Mouse (Mus musculus) hindbrain, postnatal 0 days (tissue): ENCODE data around the gene Nbea. TPM values are rescaled to one million over a fixed set of nuclear protein-coding genes. Genes with fewer than 3 reads are reported as not detected.

Experiments used
- ATAC-seq: fragments of 200-750 bp; cut with Nextera tagmentation; 2 replicates; pipeline ENCODE4 v1.8.0; 2017; ENCODE audit warnings: mild to moderate bottlenecking, moderate TSS enrichment, moderate library complexity
- DNase-seq: peaks from one replicate; pipeline ENCODE4 v3.0.0-alpha.2; 2015; ENCODE audit warnings: low spot score
- H3K27ac ChIP-seq: fragments of 300-500 bp; sonication (generic); 2 replicates; pipeline ENCODE4 v1.5.1; 2014; ENCODE audit warnings: mild to moderate bottlenecking
- H3K27me3 ChIP-seq: fragments of 300-500 bp; sonication (generic); 2 replicates; pipeline ENCODE4 v1.6.1; 2014; ENCODE audit warnings: low read length, mixed read lengths; ENCODE audit not compliant: insufficient read depth
- H3K36me3 ChIP-seq: fragments of 300-500 bp; sonication (generic); 2 replicates; pipeline ENCODE4 v1.6.1; 2014; ENCODE audit warnings: low read length, mixed read lengths; ENCODE audit not compliant: insufficient read depth
- H3K4me1 ChIP-seq: fragments of 300-500 bp; sonication (generic); 2 replicates; pipeline ENCODE4 v1.6.1; 2014; ENCODE audit warnings: antibody characterized with exemption, low read length, mixed read lengths; ENCODE audit not compliant: insufficient read depth
- H3K4me2 ChIP-seq: fragments of 300-500 bp; sonication (generic); 2 replicates; pipeline ENCODE4 v1.6.1; 2014; ENCODE audit warnings: low read depth, mild to moderate bottlenecking, low read length, moderate library complexity, mixed read lengths
- H3K4me3 ChIP-seq: fragments of 300-500 bp; sonication (generic); 2 replicates; pipeline ENCODE4 v1.5.1; 2014; ENCODE audit warnings: low read length
- H3K9ac ChIP-seq: fragments of 300-500 bp; sonication (generic); replicated peaks from 2 replicates; pipeline ENCODE4 v1.6.1; 2014; ENCODE audit warnings: mild to moderate bottlenecking, low read length, moderate library complexity, mixed read lengths
- H3K9me3 ChIP-seq: fragments of 300-500 bp; sonication (generic); 2 replicates; pipeline ENCODE4 v1.6.1; 2016; ENCODE audit warnings: low read length, mixed read lengths
- CTCF ChIP-seq: IDR thresholded peaks from 2 replicates; pipeline ENCODE4 v1.5.1; 2016; ENCODE audit warnings: antibody characterized with exemption, control low read depth, low read depth
- WGBS: fragments of 180-500 bp; shearing (Covaris S2); extraction: QIAGEN DNeasy Blood & Tissue Kit; methylation state at CpG from one replicate; pipeline ENCODE4 v1.1.7; 2014; 5-methylcytosine and 5-hydroxymethylcytosine counted together
- polyA plus RNA-seq: library from polyadenylated mRNA; unstranded; fragments of >200 nt; fragmentation: Nextera tagmentation; extraction: Ambion mirVana; gene quantifications from 2 replicates; pipeline ENCODE4 v1.2.1, GENCODE M21; 2015
- total RNA-seq: library from RNA; depleted of rRNA; stranded (reverse); fragments of >200 nt; gene quantifications from 2 replicates; pipeline ENCODE4 v1.2.3, GENCODE M21; 2014

Nbea gene
- total and polyA plus RNA-seq, 2 experiments from 2014 or later: 53.4 to 190 TPM

DNA sequence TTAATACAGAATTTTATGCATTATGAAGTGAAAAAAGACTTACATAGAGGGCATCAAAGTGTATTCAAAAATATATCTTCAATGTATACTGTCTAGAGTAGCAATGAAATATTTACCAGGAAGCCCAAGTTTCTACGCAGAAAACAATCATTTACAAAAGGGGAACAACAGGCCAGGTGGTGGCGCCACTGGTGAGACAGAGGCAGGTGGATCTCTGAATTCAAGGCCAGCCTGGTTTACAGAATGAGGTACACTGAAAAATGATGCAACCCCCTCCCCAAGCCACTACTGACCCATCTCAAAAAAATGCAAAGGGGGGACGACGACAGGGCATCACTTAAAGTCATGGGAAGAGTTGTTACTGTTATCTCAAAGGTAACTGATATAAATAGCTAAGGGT, 430.9 kb downstream of the Nbea start:
- WGBS: 87% methylated on average over 4 of the region's 4 CpGs
- peak; percentile 39 for TF ChIP-seq CTCF
- no peak overlapping the region for H3K27ac ChIP-seq
- no peaks in the 10 kb centered on the region for H3K27me3 ChIP-seq
- no peak overlapping the region for H3K4me2 ChIP-seq
- peaks cover 21% of the 10 kb centered on the region for H3K4me1 ChIP-seq
- DNase-seq (no peak), ATAC-seq (no peak)
- no peak overlapping the region for H3K4me3 ChIP-seq
- H3K36me3 ChIP-seq: no peaks in the 10 kb centered on the region
- H3K9me3 ChIP-seq: no peaks in the 10 kb centered on the region
- no peak overlapping the region for H3K9ac ChIP-seq

DNA sequence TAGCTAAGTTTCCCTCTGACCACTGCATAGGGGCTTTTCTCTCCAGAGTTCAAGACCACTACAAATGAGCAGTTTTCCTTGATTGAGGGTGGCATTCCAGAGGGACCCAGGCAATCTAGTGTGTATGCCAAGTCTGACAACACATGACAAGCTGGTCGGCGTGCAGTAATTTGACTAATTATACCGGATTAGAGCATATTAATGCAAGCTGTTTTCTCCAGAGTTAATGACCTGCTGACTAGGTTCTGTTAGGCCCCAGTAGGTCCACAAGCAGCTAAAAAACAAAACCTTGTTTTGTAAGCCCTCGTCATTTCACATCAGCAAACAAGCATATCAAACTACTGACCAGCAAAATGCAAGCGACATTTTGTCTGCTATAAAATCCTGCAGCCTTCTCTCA, 432.1 kb downstream of the Nbea start:
- H3K4me3 ChIP-seq: no peak overlapping the region
- no peaks in the 10 kb centered on the region for H3K9me3 ChIP-seq
- DNase-seq (peak; percentile 78), ATAC-seq (peak; percentile 78)
- H3K27me3 ChIP-seq: no peaks in the 10 kb centered on the region
- peak overlapping the region; percentile 74 for H3K27ac ChIP-seq
- H3K4me1 ChIP-seq: peaks cover 13% of the 10 kb centered on the region
- no peaks in the 10 kb centered on the region for H3K36me3 ChIP-seq
- TF ChIP-seq CTCF: no peak
- H3K9ac ChIP-seq: 0 out of 2 replicates have a peak overlapping the region, but pooled peaks have one; percentile 24
- no peak overlapping the region for H3K4me2 ChIP-seq
- 25% methylated on average over 5 of the region's 5 CpGs for WGBS

DNA sequence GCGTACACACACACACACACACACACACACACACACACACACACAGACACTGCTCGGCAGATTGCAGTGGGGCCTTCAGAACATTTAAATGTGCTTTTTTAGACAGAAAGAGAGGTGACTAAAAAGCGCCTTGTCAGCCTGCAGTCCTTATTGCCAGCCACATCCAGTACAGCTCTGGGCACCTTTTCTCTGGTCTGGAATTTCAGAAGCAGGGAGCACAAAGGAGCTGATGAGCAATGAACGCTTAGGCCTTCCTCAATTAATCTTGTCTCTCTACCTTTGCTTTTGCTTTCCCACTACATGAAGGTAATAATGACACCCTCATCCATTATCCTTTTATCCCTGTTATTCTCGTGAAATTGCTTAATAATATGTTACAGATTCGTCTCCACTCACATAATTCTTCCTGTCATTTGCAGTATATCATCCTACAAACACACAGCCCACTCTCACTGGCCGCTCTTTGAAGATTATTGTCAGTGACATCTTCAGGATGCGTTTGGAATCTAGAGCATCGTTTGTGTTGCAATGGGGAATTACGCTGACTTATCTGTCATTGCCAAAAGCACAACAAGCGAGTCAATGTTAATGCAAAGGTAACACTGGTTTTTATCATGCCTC, 432.9 kb downstream of the Nbea start:
- DNase-seq (peak; percentile 59), ATAC-seq (peak; percentile 57)
- Histone ChIP-seq H3K4me2 (no peak overlapping the region), H3K9ac (0 out of 2 replicates have a peak overlapping the region, but pooled peaks have one; percentile 5), H3K4me1 (peaks cover 6% of the 10 kb centered on the region; the same call in 1 of the 2 replicates), H3K27ac (peak overlapping the region; percentile 74), H3K4me3 (no peak overlapping the region), H3K36me3 (no peaks in the 10 kb centered on the region), H3K27me3 (no peaks in the 10 kb centered on the region), H3K9me3 (no peaks in the 10 kb centered on the region)
- WGBS: 39% methylated on average over 11 of the region's 11 CpGs
- no peak for TF ChIP-seq CTCF

DNA sequence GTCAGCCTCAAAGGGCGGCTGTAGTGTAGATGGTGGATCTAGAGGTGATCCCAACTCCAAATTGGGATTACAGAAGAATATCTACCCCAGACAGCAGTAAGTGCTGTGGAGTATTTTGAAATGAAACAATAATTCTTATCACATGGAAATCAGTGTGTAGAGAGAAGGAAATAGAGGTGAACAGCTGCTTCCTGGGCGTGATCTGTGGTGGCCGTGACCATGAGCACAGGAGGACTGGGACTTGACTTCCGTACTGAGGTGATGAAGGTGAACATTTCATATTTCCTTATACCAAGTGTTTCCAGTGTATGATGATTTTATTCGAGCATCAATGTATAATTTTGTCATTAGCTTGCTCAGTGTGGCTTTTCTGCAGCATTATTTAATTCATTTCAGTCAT, 439.6 kb downstream of the Nbea start:
- no peak for DNase-seq
- no peak for TF ChIP-seq CTCF
- no peak for ATAC-seq
- Histone ChIP-seq H3K4me2 (no peak overlapping the region), H3K4me3 (no peak overlapping the region), H3K27ac (peak overlapping the region; percentile 17; the same call in 1 of the 2 replicates), H3K9ac (no peak overlapping the region), H3K36me3 (no peaks in the 10 kb centered on the region), H3K4me1 (peaks cover 8% of the 10 kb centered on the region), H3K9me3 (no peaks in the 10 kb centered on the region), H3K27me3 (no peaks in the 10 kb centered on the region)
- WGBS: 74% methylated on average over 5 of the region's 5 CpGs

- Histone ChIP-seq H3K9ac (no peak overlapping the region), H3K4me2 (no peak overlapping the region), H3K27me3 (no peaks in the 10 kb centered on the region), H3K4me3 (no peak overlapping the region), H3K9me3 (no peaks in the 10 kb centered on the region), H3K36me3 (no peaks in the 10 kb centered on the region), H3K4me1 (peaks cover 8% of the 10 kb centered on the region), H3K27ac (peak overlapping the region; percentile 82)
- no peak for TF ChIP-seq CTCF
- ATAC-seq (peak; percentile 52), DNase-seq (peak; percentile 51)
- 51% methylated on average over 4 of the region's 4 CpGs for WGBS
These were observed 440.8 kb downstream of the Nbea start for GRCm38 (mm10) chr3:55742654-55743053.

GRCm38 (mm10) chr3:55742218-55742617, 441.3 kb downstream of the Nbea start:
- H3K9me3 ChIP-seq: no peaks in the 10 kb centered on the region
- peaks cover 8% of the 10 kb centered on the region for H3K4me1 ChIP-seq
- H3K4me2 ChIP-seq: no peak overlapping the region
- no peak overlapping the region for H3K9ac ChIP-seq
- TF ChIP-seq CTCF: no peak
- 59% methylated on average over 5 of the region's 5 CpGs for WGBS
- ATAC-seq (peak; percentile 15), DNase-seq (peak; percentile 33)
- H3K27me3 ChIP-seq: no peaks in the 10 kb centered on the region
- no peaks in the 10 kb centered on the region for H3K36me3 ChIP-seq
- no peak overlapping the region for H3K4me3 ChIP-seq
- H3K27ac ChIP-seq: peak overlapping the region; percentile 82

- TF ChIP-seq CTCF: no peak
- 34% methylated on average over 6 of the region's 6 CpGs for WGBS
- Histone ChIP-seq H3K4me1 (peaks cover 8% of the 10 kb centered on the region), H3K27ac (peak overlapping the region; percentile 82), H3K9ac (no peak overlapping the region), H3K9me3 (no peaks in the 10 kb centered on the region), H3K27me3 (no peaks in the 10 kb centered on the region), H3K4me2 (0 out of 2 replicates have a peak overlapping the region, but pooled peaks have one; percentile 14), H3K36me3 (no peaks in the 10 kb centered on the region), H3K4me3 (no peak overlapping the region)
- DNase-seq: peak; percentile 60
- peak; percentile 84 for ATAC-seq
These were observed 442.1 kb downstream of the Nbea start for GRCm38 (mm10) chr3:55741428-55741827.
